Mouse (Mus musculus) liver, embryonic 14.5 days (tissue): ENCODE results near the gene Ppox. TPM values are rescaled to one million over a fixed set of nuclear protein-coding genes. Genes with fewer than 3 reads are reported as not detected.
"Not testable (repeated sequence)": the region's sequence is repeated elsewhere in the genome, so short reads cannot be mapped to it uniquely, and the experiment has no call there.

ENCODE experiments used
- ATAC-seq: fragments of 200-750 bp; cut with Nextera tagmentation; 2 replicates; pipeline ENCODE4 v1.8.0; 2017; ENCODE audit warnings: moderate number of reproducible peaks, mild to moderate bottlenecking, moderate library complexity; ENCODE audit not compliant: insufficient read depth
- DNase-seq, 3 experiments: peaks; one replicate each; pipeline ENCODE4 v3.0.0-alpha.2; 2012 to 2013; ENCODE audit warnings: low read depth in 3 of 3, low spot score in 3 of 3
- H3K27ac ChIP-seq: fragments of 300-500 bp; sonication (generic); 2 replicates; pipeline ENCODE4 v1.5.1; 2014; ENCODE audit warnings: moderate library complexity, mild to moderate bottlenecking, control low read depth, inconsistent platforms
- H3K27me3 ChIP-seq: fragments of 300-500 bp; sonication (generic); 2 replicates; pipeline ENCODE4 v1.6.1; 2014; ENCODE audit warnings: mild to moderate bottlenecking, low read length, moderate library complexity; ENCODE audit not compliant: control insufficient read depth, insufficient read depth
- H3K36me3 ChIP-seq: fragments of 300-500 bp; sonication (generic); replicated peaks from 2 replicates; pipeline ENCODE4 v1.6.1; 2014; ENCODE audit warnings: low read depth; ENCODE audit not compliant: control insufficient read depth, insufficient read depth
- H3K4me1 ChIP-seq, 2 experiments: fragments of 200-500 bp in 1 of 2; fragments of 300-500 bp in 1 of 2; sonication (generic) in 1 of 2; replicated peaks; 2 replicates each; pipeline ENCODE4 v1.6.1; 2012 to 2014; ENCODE audit warnings: antibody characterized with exemption in 1 of 2, inconsistent platforms in 1 of 2, low read length in 1 of 2; ENCODE audit not compliant: control insufficient read depth in 2 of 2, insufficient read depth in 2 of 2
- H3K4me2 ChIP-seq: fragments of 300-500 bp; sonication (generic); 2 replicates; pipeline ENCODE4 v1.6.1; 2014; ENCODE audit warnings: low read depth, mild to moderate bottlenecking, control low read depth, moderate library complexity
- H3K4me3 ChIP-seq, 2 experiments: fragments of 200-500 bp in 1 of 2; fragments of 300-500 bp in 1 of 2; sonication (generic) in 1 of 2; 2 replicates each; pipeline ENCODE4 v1.5.1; 2012 to 2014; ENCODE audit warnings: low read depth in 2 of 2, low read length in 2 of 2, mild to moderate bottlenecking in 2 of 2, control low read depth in 1 of 2, inconsistent platforms in 1 of 2, moderate library complexity in 1 of 2; ENCODE audit not compliant: insufficient read depth in 1 of 2
- H3K9ac ChIP-seq: fragments of 300-500 bp; sonication (generic); replicated peaks from 2 replicates; pipeline ENCODE4 v1.6.1; 2014; ENCODE audit warnings: mild to moderate bottlenecking, control low read depth, moderate library complexity
- H3K9me3 ChIP-seq: fragments of 300-500 bp; sonication (generic); 2 replicates; pipeline ENCODE4 v1.6.1; 2016; ENCODE audit warnings: low read length, mixed read lengths; ENCODE audit not compliant: control insufficient read depth
- CTCF ChIP-seq: IDR thresholded peaks from 2 replicates; pipeline ENCODE4 v1.5.1; 2016; ENCODE audit warnings: antibody characterized with exemption, low read depth, control low read depth
- EP300 ChIP-seq: IDR thresholded peaks from 2 replicates; pipeline ENCODE4 v1.6.1; 2016; ENCODE audit warnings: antibody characterized with exemption, low read depth
- WGBS: fragments of 180-500 bp; shearing (Covaris S2); extraction: QIAGEN DNeasy Blood & Tissue Kit; methylation state at CpG from one replicate; pipeline ENCODE4 v1.1.7; 2014; ENCODE audit not compliant: insufficient replicate concordance; 5-methylcytosine and 5-hydroxymethylcytosine counted together
- polyA plus RNA-seq, 2 experiments: library from polyadenylated mRNA; depleted of rRNA in 1 of 2; stranded (reverse) in 1 of 2; unstranded in 1 of 2; fragments of >200 nt; fragmentation: Nextera tagmentation in 1 of 2; extraction: Ambion mirVana in 1 of 2; gene quantifications; 2 replicates each; pipeline versions ENCODE4 v1.2.1 to v1.2.3; 2012 to 2014

Gene Ppox
- polyA plus RNA-seq, 2 experiments = 161 to 170 TPM

DNA sequence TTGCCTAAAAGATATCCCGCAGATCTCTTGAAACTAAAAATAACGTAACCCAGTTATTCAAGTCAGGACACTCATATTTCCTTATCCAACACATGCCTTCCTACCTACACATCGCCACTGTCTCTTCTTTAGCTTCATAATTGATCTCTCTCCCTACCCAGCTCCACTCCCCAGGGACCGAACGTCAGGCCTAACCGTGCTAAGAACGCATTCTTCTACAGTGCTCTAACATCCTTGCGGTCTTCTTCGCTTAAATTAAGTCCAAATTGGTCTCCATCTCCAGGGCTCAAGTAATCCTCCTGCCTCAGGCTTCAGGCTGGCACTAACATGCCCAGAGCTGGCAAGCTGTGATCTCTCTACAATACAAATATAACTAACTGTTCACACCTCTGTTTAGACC is 47.3 kb upstream of the Ppox start:
- peak overlapping the region; percentile 73 to 82 for H3K4me3 ChIP-seq
- no peak for DNase-seq
- peak overlapping the region; percentile 96 for H3K9ac ChIP-seq
- H3K4me1 ChIP-seq = peaks cover 13 to 17% of the 10 kb centered on the region in 2 experiments
- WGBS = 24% methylated on average over 9 of the region's 9 CpGs
- H3K27me3 ChIP-seq = no peaks in the 10 kb centered on the region
- TF ChIP-seq CTCF = no peak
- no peak for TF ChIP-seq EP300
- no peaks in the 10 kb centered on the region for H3K36me3 ChIP-seq
- no peaks in the 10 kb centered on the region for H3K9me3 ChIP-seq
- peak overlapping the region; percentile 83 for H3K27ac ChIP-seq
- ATAC-seq = no peak
- H3K4me2 ChIP-seq = peak overlapping the region; percentile 84

DNA sequence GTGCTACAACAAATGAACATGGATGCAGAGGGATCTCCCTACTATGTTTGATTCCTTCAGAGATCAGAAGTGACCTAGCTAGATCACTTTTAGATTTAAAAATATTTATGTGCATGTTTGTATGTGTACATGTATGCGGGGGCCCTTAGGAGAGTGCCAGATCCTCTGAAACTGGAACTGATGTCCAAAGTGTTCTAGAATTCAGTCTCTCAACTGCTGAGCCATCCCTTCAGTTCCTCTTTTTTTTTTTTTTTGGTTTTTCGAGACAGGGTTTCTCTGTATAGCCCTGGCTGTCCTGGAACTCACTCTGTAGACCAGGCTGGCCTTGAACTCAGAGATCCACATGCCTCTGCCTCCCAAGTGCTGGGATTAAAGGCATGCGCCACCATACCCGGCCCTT is 45.6 kb upstream of the Ppox start:
- not testable (repeated sequence) for H3K9me3 ChIP-seq, H3K27me3 ChIP-seq, ATAC-seq, H3K36me3 ChIP-seq, H3K9ac ChIP-seq, H3K4me2 ChIP-seq, DNase-seq, H3K4me3 ChIP-seq, H3K27ac ChIP-seq
- peaks cover 13 to 19% of the 10 kb centered on the region in 2 experiments for H3K4me1 ChIP-seq
- 52% methylated on average over 4 of the region's 4 CpGs for WGBS

DNA sequence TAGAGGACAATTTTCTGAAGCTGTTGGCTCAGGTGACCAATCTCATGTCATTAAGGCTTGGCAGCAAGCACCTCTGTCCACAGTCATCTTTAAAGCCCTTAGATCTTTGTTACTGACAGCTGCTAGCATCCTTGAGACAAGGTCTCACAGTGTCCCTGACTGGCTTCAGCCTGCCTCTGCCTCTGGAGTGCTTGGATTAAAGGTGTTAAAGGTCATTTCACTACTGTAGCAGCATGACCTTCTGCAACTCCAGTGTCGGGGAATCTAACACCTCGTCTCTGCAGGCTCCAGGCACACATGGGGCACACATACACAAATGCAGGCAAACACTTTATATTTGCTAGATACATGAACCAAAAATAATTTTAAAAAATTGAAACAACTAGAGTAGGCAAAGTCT is 44.6 kb upstream of the Ppox start:
- Histone ChIP-seq H3K9me3 (no peaks in the 10 kb centered on the region), H3K4me1 (peaks cover 12 to 13% of the 10 kb centered on the region in 2 experiments), H3K27me3 (no peaks in the 10 kb centered on the region), H3K27ac (no peak overlapping the region), H3K9ac (no peak overlapping the region), H3K4me3 (no peak overlapping the region), H3K36me3 (no peaks in the 10 kb centered on the region), H3K4me2 (no peak overlapping the region)
- TF ChIP-seq EP300 (no peak), CTCF (no peak)
- 78% methylated on average over 2 of the region's 2 CpGs for WGBS
- DNase-seq = no peak
- ATAC-seq = no peak

DNA sequence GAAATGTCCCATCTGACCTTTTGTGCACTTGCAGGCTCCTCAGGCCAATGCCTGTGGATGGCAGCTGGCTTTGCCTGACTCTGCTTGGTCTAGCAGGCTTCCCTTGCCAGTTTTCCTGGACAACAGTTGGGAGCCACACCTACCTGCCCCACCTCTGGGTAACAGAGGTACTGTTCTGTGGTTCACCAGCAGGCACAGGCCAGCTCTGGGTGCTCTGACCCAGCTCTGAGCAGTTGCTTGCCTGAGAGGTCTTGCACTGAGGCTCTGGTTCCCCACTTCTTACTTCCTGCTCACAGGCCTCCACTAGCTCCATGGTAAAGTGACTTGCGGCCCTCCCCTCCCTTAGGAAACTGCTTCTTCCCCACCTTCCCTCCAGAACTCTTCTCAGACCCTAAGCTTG is 41.0 kb upstream of the Ppox start:
- H3K27me3 ChIP-seq = no peaks in the 10 kb centered on the region
- ATAC-seq (peak; percentile 41; the same call in 1 of the 2 replicates), DNase-seq (no peak)
- TF ChIP-seq CTCF = peak; percentile 10; the same call in 1 of the 2 replicates
- TF ChIP-seq EP300 = no peak
- no peak overlapping the region for H3K4me2 ChIP-seq
- H3K36me3 ChIP-seq = no peaks in the 10 kb centered on the region
- no peak overlapping the region for H3K4me3 ChIP-seq
- H3K9ac ChIP-seq = no peak overlapping the region
- no peaks in the 10 kb centered on the region for H3K9me3 ChIP-seq
- WGBS = 66% methylated on average over 1 of the region's 1 CpGs
- H3K4me1 ChIP-seq = peaks cover 0 to 2% of the 10 kb centered on the region in 2 experiments; a peak in 1 of 4 replicates
- no peak overlapping the region for H3K27ac ChIP-seq

DNA sequence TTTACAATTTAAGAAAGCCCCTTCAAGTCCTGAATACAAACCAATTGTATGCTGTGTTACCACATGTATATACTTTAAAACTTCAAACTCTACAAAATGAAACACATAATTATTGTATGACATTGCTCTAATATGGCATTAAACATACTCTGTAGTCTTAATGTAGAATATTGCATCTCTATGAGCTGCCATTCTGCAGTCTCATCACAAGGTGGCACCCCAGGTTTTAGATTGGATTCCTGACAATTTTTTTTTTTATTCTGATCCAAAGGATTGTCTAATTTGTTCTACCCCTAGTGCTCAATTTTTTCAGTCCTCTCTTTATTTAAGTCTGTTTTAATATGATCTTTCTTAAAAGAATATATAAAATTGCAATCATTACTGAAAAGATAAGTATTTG is 40.4 kb upstream of the Ppox start:
- Histone ChIP-seq H3K4me2 (no peak overlapping the region), H3K4me1 (peaks cover 0 to 2% of the 10 kb centered on the region in 2 experiments; a peak in 1 of 4 replicates), H3K27me3 (no peaks in the 10 kb centered on the region), H3K36me3 (no peaks in the 10 kb centered on the region), H3K4me3 (no peak overlapping the region), H3K9ac (no peak overlapping the region), H3K9me3 (no peaks in the 10 kb centered on the region), H3K27ac (no peak overlapping the region)
- ATAC-seq (no peak), DNase-seq (no peak)
- TF ChIP-seq CTCF (peak; percentile 64), EP300 (no peak)

DNA sequence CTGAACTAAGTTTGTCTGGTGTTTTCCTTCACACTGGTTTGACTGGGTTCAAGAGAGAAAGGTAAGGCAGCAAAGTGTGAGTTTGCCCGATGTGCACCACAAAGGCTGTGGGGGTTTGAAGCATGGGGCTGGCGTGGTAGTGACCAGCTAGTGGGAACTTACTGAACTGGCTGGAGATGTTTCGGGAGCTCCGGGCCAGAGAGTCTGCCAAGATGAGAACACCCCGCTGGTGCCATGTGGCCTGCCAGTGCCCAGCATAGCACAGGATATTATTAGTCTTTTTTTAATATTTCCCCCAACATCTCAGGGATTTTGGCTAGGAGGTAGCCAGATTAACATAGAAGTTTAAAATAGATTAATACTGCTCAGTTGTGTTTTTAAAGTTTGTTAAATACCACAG is 39.2 kb upstream of the Ppox start:
- Histone ChIP-seq H3K36me3 (no peaks in the 10 kb centered on the region), H3K4me3 (no peak overlapping the region), H3K4me2 (0 out of 2 replicates have a peak overlapping the region, but pooled peaks have one; percentile 8), H3K9ac (no peak overlapping the region), H3K4me1 (0 out of 4 replicates have a peak, but pooled peaks cover 0 to 2% of the 10 kb centered on the region in 2 experiments), H3K27me3 (no peaks in the 10 kb centered on the region), H3K27ac (no peak overlapping the region), H3K9me3 (no peaks in the 10 kb centered on the region)
- TF ChIP-seq EP300 (no peak), CTCF (no peak)
- DNase-seq (no peak), ATAC-seq (no peak)
- WGBS = 31% methylated on average over 5 of the region's 5 CpGs
